ENCODE assay signal across 10 mouse cellular contexts in the genomic region with DNA sequence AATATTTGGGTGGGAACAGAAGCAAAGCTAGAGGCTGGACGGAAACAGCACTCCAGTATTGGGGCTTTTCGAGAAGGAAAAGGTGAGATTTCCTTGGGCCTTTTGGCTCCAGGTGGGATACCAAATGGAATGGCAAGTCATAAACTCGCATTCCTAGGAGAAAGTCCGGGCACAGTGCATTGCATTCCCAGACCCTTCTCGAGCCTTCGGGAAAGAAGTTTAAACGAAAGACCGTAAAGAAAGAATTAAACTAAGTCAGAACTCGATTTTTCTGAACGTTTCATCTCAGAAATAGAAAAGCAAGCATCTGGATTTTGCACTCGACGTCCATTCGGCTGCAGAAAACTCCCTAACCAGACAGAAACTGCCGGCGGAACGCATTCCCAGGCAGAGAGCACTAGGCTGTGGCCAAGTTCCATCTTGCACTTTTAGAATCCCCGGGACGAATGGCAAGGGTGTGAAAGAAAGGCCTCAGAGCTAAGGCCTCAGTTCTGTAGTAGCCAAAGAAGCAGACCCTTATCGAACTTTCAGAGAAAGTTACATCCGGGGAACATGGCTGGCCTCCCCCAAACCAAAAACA. TPM values are rescaled to one million over a fixed set of nuclear protein-coding genes. Genes with fewer than 3 reads are reported as not detected.
DNase-seq lines count a peak whose midpoint lies in the region; ATAC-seq and TF ChIP-seq lines count a peak whose summit lies in the region.
"Had no signal": no experiment of that assay in that cellular context is flagged by ENCODE, and none has a peak within 500 bp of the region (broad histone marks: within the 10 kb centered on the region; RNA-seq: fewer than 3 reads in every experiment).

No protein-coding gene starts in this region.

- H3K9me3 ChIP-seq in hindbrain, embryonic 10.5 days, result no peaks in the 10 kb centered on the region
- peaks cover 2% of the 10 kb centered on the region for H3K9me3 ChIP-seq in hindbrain, embryonic 16.5 days (ENCODE audit: control insufficient read depth, low read length)
- H3K9me3 ChIP-seq in E14TG2a.4 (ENCODE audit: low read length), result peaks cover 10% of the 10 kb centered on the region
- no peaks in the 10 kb centered on the region for H3K9me3 ChIP-seq in embryonic facial prominence, embryonic 15.5 days (replicated peaks)
- H3K9me3 ChIP-seq in limb, embryonic 11.5 days (ENCODE audit: control insufficient read depth, low read length), result peaks cover 3% of the 10 kb centered on the region; the same call in 1 of the 2 replicates

- H3K27ac ChIP-seq in hindbrain, embryonic 10.5 days, result no peak overlapping the region
- H3K27ac ChIP-seq in hindbrain, embryonic 16.5 days (ENCODE audit: low read depth, low read length), result no peak overlapping the region
- no peak overlapping the region for H3K27ac ChIP-seq in embryonic facial prominence, embryonic 15.5 days (replicated peaks)
- no peak overlapping the region for H3K27ac ChIP-seq in limb, embryonic 11.5 days (replicated peaks; ENCODE audit: low read depth, low read length)
- H3K27ac ChIP-seq: macrophage had no signal

- WGBS in hindbrain, embryonic 10.5 days, result 2% methylated on average over 20 of the region's 20 CpGs
- WGBS in hindbrain, embryonic 16.5 days, result 4% methylated on average over 20 of the region's 20 CpGs
- WGBS in embryonic facial prominence, embryonic 15.5 days, result 5% methylated on average over 20 of the region's 20 CpGs
- WGBS in limb, embryonic 11.5 days, result under 1% methylated on average over 20 of the region's 20 CpGs

- ATAC-seq in hindbrain, embryonic 16.5 days, result no peak
- ATAC-seq in embryonic facial prominence, embryonic 15.5 days (ENCODE audit: insufficient number of reproducible peaks, low FRiP score, low TSS enrichment, low read depth), result no peak
- ATAC-seq in limb, embryonic 11.5 days (ENCODE audit: insufficient number of reproducible peaks, low FRiP score, low TSS enrichment, low read depth), result no peak
- ATAC-seq in granulocyte monocyte progenitor cell, adult 5-6 weeks (replicated peaks; ENCODE audit: poor library complexity, severe bottlenecking), result no peak

- no peak overlapping the region; the same call in 1 of the 2 replicates for H3K4me2 ChIP-seq in hindbrain, embryonic 16.5 days (ENCODE audit: low read length)
- peak overlapping the region; percentile 92 for H3K4me2 ChIP-seq in embryonic facial prominence, embryonic 15.5 days (replicated peaks)
- H3K4me2 ChIP-seq in limb, embryonic 11.5 days (ENCODE audit: low read depth, severe bottlenecking), result 0 out of 2 replicates have a peak overlapping the region, but pooled peaks have one; percentile 24

- DNase-seq in hindbrain, embryonic 10.5 days (ENCODE audit: low spot score), result peak; percentile 47
- DNase-seq in limb, embryonic 11.5 days (ENCODE audit: low spot score), result no peak
- no peak for DNase-seq in spleen, adult 12 weeks (ENCODE audit: low spot score)
- DNase-seq in ovary, adult 18-20 months (ENCODE audit: low spot score), result no peak

- peaks cover 57% of the 10 kb centered on the region for H3K4me1 ChIP-seq in hindbrain, embryonic 10.5 days (replicated peaks)
- H3K4me1 ChIP-seq in hindbrain, embryonic 16.5 days (ENCODE audit: control insufficient read depth, insufficient read depth, low read depth, low read length), result peaks cover 17% of the 10 kb centered on the region
- peaks cover 58% of the 10 kb centered on the region for H3K4me1 ChIP-seq in E14TG2a.4 (replicated peaks; ENCODE audit: low read depth, low read length)
- peaks cover 45% of the 10 kb centered on the region for H3K4me1 ChIP-seq in embryonic facial prominence, embryonic 15.5 days
- H3K4me1 ChIP-seq in limb, embryonic 11.5 days (ENCODE audit: control insufficient read depth, insufficient read depth, low read length), result peaks cover 9% of the 10 kb centered on the region

- no peak overlapping the region for H3K9ac ChIP-seq in hindbrain, embryonic 16.5 days (ENCODE audit: low read depth, low read length)
- H3K9ac ChIP-seq in embryonic facial prominence, embryonic 15.5 days, result no peak overlapping the region
- no peak overlapping the region for H3K9ac ChIP-seq in limb, embryonic 11.5 days (ENCODE audit: low read length)

- peak overlapping the region; percentile 70 for H3K4me3 ChIP-seq in hindbrain, embryonic 10.5 days
- H3K4me3 ChIP-seq in hindbrain, embryonic 16.5 days (ENCODE audit: low read length), result no peak overlapping the region; the same call in 1 of the 2 replicates
- peak overlapping the region; percentile 67 for H3K4me3 ChIP-seq in E14TG2a.4 (replicated peaks; ENCODE audit: low read length)
- peak overlapping the region; percentile 53 for H3K4me3 ChIP-seq in embryonic facial prominence, embryonic 15.5 days (replicated peaks)
- no peak overlapping the region for H3K4me3 ChIP-seq in limb, embryonic 11.5 days (ENCODE audit: low read depth, low read length)

- H3K27me3 ChIP-seq in hindbrain, embryonic 10.5 days (ENCODE audit: insufficient read depth, poor library complexity, severe bottlenecking), result peaks cover 100% of the 10 kb centered on the region
- H3K27me3 ChIP-seq in hindbrain, embryonic 16.5 days (replicated peaks; ENCODE audit: control insufficient read depth, insufficient read depth, low read length), result peaks cover 47% of the 10 kb centered on the region
- H3K27me3 ChIP-seq in E14TG2a.4 (ENCODE audit: insufficient read depth, low read length), result peaks cover 95% of the 10 kb centered on the region
- H3K27me3 ChIP-seq in embryonic facial prominence, embryonic 15.5 days, result peaks cover 89% of the 10 kb centered on the region
- peaks cover 79% of the 10 kb centered on the region for H3K27me3 ChIP-seq in limb, embryonic 11.5 days (ENCODE audit: control insufficient read depth, insufficient read depth, low read length)

- no peaks in the 10 kb centered on the region for H3K36me3 ChIP-seq in hindbrain, embryonic 10.5 days
- H3K36me3 ChIP-seq in hindbrain, embryonic 16.5 days (ENCODE audit: control insufficient read depth, insufficient read depth, low read length), result no peaks in the 10 kb centered on the region
- H3K36me3 ChIP-seq in E14TG2a.4 (ENCODE audit: insufficient read depth, low read length), result no peaks in the 10 kb centered on the region
- no peaks in the 10 kb centered on the region for H3K36me3 ChIP-seq in embryonic facial prominence, embryonic 15.5 days
- no peaks in the 10 kb centered on the region for H3K36me3 ChIP-seq in limb, embryonic 11.5 days (ENCODE audit: control insufficient read depth, insufficient read depth, low read length)

- TF ChIP-seq CTCF in E14TG2a.4 (conservative IDR thresholded peaks at IDR 0.05; ENCODE audit: low read length), result no peak

RNA-seq across cellular contexts. Expression of a gene that starts 5.0 kb away (rescaled TPM):
- 2.9 and 5.3 TPM in 2 replicates for polyA plus RNA-seq in hindbrain, embryonic 10.5 days (2016; fragmentation: Nextera tagmentation; extraction: Ambion mirVana)
- 0.51 and 0.92 TPM in 2 replicates for polyA plus RNA-seq in hindbrain, embryonic 16.5 days (2015; fragmentation: Nextera tagmentation; extraction: Ambion mirVana)
- 9.3 and 12.7 TPM in 2 replicates for polyA plus RNA-seq in embryonic facial prominence, embryonic 15.5 days (2015; fragmentation: Nextera tagmentation; extraction: Ambion mirVana)
- polyA plus RNA-seq in limb, embryonic 11.5 days (2014; fragmentation: Nextera tagmentation; extraction: Ambion mirVana), result 0.24 and 0.39 TPM in 2 replicates
- total RNA-seq in granulocyte monocyte progenitor cell, adult 5-6 weeks (2014; fragmentation: Nextera tagmentation), result not detected in 2 replicates
- total RNA-seq in granulocyte monocyte progenitor cell, adult 5-6 weeks (2017), result not detected in 2 replicates
- total RNA-seq: ES-E14 had no signal
- polyA plus RNA-seq: macrophage had no signal

Comparison
In these comparisons a context has a peak if more than half of its experiments do, and no peak if none do; other contexts are left out.
1. H3K4me3 ChIP-seq: peak in hindbrain, embryonic 10.5 days (single experiment), E14TG2a.4 (single experiment) and embryonic facial prominence, embryonic 15.5 days (single experiment); none in hindbrain, embryonic 16.5 days (single experiment) and limb, embryonic 11.5 days (single experiment).